Mouse (Mus musculus) layer of hippocampus, adult 8-10 months (tissue): ENCODE data around the gene Zwilch. TPM values are rescaled to one million over a fixed set of nuclear protein-coding genes. Genes with fewer than 3 reads are reported as not detected.
"Not testable (repeated sequence)": the region's sequence is repeated elsewhere in the genome, so short reads cannot be mapped to it uniquely, and the experiment has no call there.

Experiments
- DNase-seq, 2 experiments: peaks; one replicate each; pipeline ENCODE4 v3.0.0; 2022; ENCODE audit warnings: low spot score in 2 of 2
- total RNA-seq, 4 experiments: library from RNA; stranded (reverse); gene quantifications; 2 replicates each; pipeline ENCODE4 v1.2.4; 2022

Gene Zwilch
- total RNA-seq, 4 experiments from 2014 or later = 4.6 to 6.8 (median 5.6) TPM

DNA sequence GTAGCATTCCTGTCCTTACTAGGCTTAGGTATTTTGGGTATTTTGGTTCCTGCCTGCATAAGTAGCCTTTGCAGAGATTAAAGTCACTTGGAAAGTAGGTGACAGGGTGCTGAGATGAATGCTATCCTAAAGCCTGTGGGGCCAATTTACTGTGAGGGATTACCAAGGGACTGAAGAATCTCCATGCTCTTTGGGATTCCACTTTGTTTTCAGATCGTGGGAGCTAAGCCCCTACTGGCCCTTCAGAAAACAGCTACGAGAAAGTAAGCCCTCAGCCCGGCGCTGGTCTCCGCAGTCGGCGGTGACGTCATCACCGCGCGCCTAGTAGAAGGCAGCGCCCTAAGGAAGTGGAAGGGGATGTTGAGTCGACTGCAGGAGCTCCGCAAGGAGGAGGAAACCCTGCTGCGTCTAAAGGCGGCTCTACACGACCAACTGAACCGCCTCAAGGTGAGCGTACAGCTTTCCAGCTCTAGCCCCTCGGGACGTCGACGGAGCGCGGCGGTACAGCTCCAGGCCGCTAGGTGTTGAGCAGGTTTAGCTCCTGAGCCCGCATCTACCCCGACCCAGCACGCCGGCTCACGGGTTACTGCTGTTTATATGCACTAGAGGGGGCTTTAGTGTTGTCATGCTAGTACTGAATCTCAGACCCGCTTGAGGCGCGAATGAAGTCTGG is 6.2 kb upstream of the Zwilch start, which contains the start of gene Snapc5:
Snapc5 (plus strand) TSS at position 301 of the 673 bp plus-strand sequence.
- DNase-seq = peak; percentile 84 to 89

DNA sequence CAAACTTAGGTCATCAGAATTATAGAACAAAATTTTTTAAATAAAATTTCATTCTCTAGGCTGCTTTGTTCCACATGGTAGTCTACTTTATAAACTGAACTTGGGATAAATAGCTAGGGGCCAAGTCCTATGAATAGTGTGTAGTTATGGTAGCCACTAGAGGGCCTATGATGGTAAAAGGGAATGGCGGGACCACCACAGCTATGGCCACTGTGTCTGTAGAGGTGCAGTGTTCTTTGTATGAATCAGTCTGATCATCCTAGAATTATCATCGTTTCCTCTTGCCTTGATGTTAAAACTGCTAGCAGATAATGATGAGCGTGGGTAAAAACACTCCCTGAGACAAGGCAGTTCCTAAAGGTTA is 5.7 kb upstream of the Zwilch start:
- no peak for DNase-seq

DNA sequence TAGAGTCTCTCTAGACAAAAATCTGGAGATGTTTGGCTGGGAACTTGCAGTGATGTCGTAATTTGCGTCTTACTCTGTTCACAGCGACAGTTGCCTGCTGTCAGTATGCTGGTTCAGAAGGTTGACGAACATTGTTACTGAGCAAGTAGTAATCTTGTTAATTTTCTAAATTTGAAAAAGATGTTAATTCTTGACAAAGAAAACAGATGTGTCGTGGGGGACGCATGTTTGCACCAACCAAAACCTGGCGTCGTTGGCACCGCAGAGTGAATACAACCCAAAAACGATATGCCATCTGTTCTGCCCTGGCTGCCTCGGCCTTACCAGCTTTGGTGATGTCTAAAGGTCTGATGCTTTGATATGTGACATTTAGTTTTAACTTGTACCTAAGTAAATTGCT is 2.5 kb upstream of the Zwilch start:
- peak; percentile 51 to 57 for DNase-seq

DNA sequence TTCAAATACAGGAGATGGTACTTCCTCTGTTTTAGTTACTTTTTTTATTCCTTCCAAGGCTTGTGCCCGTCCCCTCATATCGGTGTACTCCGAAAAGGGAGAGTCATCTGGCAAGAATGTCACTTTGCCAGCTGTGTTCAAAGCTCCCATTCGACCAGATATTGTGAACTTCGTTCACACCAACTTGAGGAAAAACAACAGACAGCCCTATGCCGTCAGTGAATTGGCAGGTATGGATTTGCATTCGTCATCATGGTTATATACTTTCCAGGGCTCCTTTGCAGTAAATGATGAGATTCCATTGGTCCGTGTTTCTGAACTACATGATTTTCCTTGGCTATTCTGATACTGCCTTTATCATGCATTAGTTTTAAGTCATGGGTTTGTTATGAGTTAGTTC is 1.9 kb upstream of the Zwilch start:
- DNase-seq = no peak

- DNase-seq = no peak
Observed at GRCm38 (mm10) chr9:64174341-64174740, 1.4 kb upstream of the Zwilch start.

GRCm38 (mm10) chr9:64173666-64174220 is 839 bp upstream of the Zwilch start:
- no peak for DNase-seq

GRCm38 (mm10) chr9:64172145-64172815 is 624 bp downstream of the Zwilch start:
- DNase-seq = no peak

DNA sequence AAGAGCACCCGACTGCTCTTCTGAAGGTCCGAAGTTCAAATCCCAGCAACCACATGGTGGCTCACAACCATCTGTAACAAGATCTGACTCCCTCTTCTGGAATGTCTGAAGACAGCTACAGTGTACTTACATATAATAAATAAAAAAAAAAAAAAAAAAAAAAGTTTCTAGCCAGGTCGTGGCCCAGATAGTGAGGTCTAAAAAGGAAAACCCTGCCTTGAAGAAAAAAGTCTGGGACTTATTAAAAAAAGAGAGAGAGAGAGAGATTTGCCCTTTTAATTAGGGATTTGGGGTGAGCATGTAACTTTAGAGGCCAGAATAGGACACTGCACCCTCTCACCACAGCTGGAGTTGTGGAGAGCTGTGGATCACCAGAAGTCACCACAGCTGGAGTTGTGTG is 2.9 kb downstream of the Zwilch start:
- not testable (repeated sequence) for DNase-seq

GRCm38 (mm10) chr9:64160471-64160870 is 12.4 kb downstream of the Zwilch start:
- DNase-seq = no peak

DNA sequence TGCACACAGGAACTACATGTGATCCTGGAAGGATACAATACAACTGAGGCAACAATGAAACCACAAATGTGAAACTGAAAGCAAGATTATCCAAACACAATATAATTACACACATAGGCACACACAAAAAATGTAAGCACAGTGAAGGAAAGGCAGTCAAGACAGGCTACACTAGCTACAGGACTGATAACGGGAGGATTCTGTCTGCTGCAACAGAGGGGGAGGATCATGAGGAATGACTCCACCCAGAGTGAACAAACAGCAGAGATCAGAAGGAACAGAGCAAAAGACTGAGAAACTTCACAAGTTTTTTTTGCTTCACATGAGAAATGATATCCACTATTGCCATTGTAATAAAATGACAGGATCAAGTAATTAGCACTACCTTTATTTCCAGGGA is 16.3 kb downstream of the Zwilch start:
- DNase-seq = no peak

DNA sequence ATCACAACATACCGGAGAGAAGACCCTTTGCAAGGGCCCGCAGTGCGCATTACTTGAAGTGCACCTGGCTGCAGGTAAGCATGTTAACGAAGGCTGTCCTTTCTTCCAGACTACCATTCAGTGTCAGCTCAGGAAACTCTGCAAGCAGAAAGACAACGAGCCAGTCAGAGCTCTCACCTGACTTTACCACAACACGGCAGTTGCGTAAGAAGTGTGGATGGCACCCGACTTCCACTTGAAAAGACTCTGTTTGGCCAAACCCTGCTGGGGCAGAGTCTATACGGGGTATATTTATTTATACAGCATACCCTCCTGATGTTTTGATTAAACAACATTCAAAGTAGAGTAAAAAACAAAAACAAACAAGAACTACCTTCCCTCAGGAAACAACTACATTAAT is 33.0 kb downstream of the Zwilch start:
- no peak for DNase-seq

DNA sequence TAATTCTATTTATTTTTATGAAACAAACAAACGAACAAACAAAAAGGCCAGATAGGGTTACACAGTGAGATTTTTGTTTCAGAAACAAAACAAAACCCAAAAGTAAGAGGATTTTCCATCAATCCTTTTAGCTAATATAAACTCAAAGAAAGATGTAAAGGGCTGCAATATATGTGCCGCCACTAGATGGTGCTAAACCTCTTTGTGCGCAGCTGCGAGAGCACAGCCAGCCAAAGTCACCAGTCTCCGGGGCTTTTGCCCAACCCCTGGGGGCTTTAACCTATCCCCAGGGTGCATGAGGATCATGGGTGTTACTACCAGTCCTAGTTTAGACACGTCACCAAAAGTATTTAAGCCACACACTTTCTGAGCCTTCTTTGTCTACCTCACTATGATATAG is 34.0 kb downstream of the Zwilch start:
- DNase-seq = peak in 1 of 2 experiments; percentile 63

DNA sequence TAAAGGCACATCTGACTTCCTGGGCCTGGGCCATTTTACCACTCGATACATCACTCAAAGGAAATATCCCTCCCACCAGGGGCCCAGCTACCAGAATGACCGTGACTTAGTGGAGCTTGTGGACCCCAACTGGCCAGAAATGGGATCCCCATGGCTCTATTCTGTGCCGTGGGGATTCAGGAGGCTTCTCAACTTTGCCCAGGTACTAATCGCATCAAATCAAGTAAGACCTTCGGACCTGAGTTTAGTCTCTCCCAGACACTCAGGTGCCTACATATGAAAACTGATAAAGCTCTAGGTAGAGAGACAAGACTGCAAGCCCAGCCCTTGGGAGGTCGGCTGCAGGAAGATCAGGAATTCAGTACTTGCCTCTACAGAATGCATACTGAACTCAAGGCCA is 41.3 kb downstream of the Zwilch start:
- no peak for DNase-seq

GRCm38 (mm10) chr9:64126121-64126520 is 46.8 kb downstream of the Zwilch start:
- DNase-seq = no peak

DNA sequence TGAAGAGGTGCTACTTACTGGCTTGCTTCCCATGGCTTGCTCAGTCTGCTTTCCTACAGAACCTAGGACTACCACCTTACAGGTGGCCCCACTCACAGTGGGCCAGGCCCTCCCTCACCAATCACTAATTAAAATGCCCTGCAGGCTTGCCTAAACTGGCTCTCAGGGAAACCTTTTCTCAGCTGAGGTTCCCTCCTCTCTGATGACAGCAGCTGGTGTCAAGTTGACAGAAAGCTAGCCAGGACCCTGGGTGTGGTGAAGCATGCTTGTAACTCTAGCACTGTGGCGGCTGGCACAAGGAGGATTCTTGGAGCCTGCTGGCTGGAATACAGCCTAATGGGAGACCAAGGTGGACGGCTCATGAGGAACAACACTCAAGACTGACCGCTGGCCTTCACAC is 47.6 kb downstream of the Zwilch start:
- DNase-seq = no peak

- not testable (repeated sequence) for DNase-seq
Observed at GRCm38 (mm10) chr9:64124846-64125245, 48.1 kb downstream of the Zwilch start.

GRCm38 (mm10) chr9:64122601-64123000 is 50.3 kb downstream of the Zwilch start:
- DNase-seq = no peak

DNA sequence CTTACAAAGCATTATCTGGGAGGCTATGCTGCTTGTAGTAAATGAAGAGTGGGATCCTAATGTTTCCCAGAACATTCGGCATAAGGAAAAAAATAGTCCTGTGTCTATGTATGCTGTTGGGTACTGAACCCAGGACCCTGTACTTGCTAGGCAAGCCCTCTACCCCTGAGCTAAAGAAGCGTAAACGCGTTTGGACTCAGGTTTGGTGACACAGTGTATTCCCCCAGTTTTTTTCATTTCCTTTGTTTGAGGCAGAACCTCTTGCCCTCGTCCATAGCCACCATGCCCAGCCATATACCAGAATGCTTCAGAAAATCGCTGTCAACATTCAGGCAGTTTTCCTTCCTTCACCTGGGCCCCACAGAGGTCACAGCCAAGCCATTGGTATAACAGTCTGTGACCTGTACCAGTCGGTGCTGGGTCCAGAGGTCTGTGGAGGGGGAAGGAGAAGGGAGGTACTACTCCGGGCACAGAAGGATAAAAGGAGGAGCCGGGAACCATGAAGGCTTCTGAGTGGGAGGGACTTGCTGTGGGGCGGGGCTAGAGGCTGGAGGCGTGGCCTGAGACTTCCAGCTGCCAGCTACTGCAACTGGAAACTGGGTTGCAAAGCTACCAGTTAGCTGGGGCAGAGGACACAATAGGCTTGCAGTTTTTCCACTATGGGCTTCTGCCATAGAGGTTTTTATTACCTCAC is 52.2 kb downstream of the Zwilch start:
- DNase-seq = no peak

DNA sequence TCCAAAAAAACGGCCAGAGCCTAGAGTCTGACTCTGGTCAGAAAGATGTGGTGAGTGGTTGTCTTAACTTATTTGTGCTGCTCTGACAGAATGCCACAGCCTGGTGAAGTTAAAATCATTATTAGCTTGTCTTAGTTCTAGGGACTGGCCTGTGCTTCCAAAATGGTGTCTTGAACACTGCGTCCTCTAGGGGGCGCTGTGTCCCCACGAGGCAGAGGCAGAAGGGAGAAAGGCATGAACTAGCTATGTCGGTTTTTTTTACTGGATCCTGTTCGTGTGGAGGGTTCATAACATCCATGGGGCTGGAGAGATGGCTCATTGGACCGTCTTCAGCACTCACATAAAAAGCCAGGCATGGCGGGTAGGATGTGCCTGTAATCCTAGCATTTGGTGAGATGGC is 53.0 kb downstream of the Zwilch start:
- DNase-seq = peak in 1 of 2 experiments; percentile 50

GRCm38 (mm10) chr9:64116876-64117275 is 56.0 kb downstream of the Zwilch start, which contains the start of gene Lctl:
TSS of gene Lctl (plus strand) at chr9:64117147.
- DNase-seq = no peak

GRCm38 (mm10) chr9:64115756-64116155 is 57.1 kb downstream of the Zwilch start:
- no peak for DNase-seq

DNA sequence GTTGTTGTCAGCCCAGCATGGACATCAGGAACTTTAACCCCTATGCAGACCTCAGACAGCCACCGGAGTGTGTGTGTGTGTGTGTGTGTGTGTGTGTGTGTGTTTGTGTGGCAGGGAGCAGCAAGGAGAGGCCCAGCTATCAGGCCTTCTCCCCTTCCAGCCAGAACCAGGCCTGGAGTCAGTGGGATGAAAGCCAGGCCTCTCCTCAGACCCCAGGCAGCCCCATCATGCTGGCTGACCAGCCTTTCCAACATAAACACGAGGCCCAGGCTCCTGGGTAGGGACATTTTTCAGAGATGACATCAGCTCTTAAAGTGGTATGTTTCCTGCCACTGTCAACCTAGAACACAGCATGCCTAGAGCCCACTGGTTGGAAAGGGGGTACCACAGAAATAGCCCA is 58.3 kb downstream of the Zwilch start:
- no peak for DNase-seq
